Mouse (Mus musculus) brain, embryonic 18.5 days (tissue): ENCODE measurements around the gene Myof.
A peak's percentile ranks its signal among the peaks of the same experiment; 100 is the strongest.

ENCODE experiments used
- DNase-seq: peaks from one replicate; pipeline ENCODE4 v3.0.0-alpha.2; 2012; ENCODE audit warnings: low read depth, low spot score

Myof gene

GRCm38 (mm10) chr19:38003671-38004521 is 39.5 kb downstream of the Myof start:
- DNase-seq, result no peak

- no peak for DNase-seq
Measured at GRCm38 (mm10) chr19:38002816-38003215, 40.6 kb downstream of the Myof start.

- DNase-seq, result no peak
Measured at GRCm38 (mm10) chr19:38000990-38001389, 42.4 kb downstream of the Myof start.

- DNase-seq, result no peak
Measured at GRCm38 (mm10) chr19:37999941-38000340, 43.4 kb downstream of the Myof start.

- no peak for DNase-seq
Measured at GRCm38 (mm10) chr19:37994301-37994700, 49.1 kb downstream of the Myof start.

- no peak for DNase-seq
Measured at GRCm38 (mm10) chr19:37992184-37992554, 51.2 kb downstream of the Myof start.

- peak; percentile 91 for DNase-seq
Measured at GRCm38 (mm10) chr19:37991399-37992183, 51.8 kb downstream of the Myof start.

- DNase-seq, result no peak
Measured at GRCm38 (mm10) chr19:37989971-37990370, 53.4 kb downstream of the Myof start.

GRCm38 (mm10) chr19:37988156-37988555 is 55.2 kb downstream of the Myof start:
- DNase-seq, result no peak

GRCm38 (mm10) chr19:37985730-37986129 is 57.6 kb downstream of the Myof start:
- DNase-seq, result no peak

GRCm38 (mm10) chr19:37975951-37976350 is 67.4 kb downstream of the Myof start:
- no peak for DNase-seq

GRCm38 (mm10) chr19:37970571-37970970 is 72.8 kb downstream of the Myof start:
- DNase-seq, result no peak

GRCm38 (mm10) chr19:37970004-37970403 is 73.4 kb downstream of the Myof start:
- DNase-seq, result no peak

- no peak for DNase-seq
Measured at GRCm38 (mm10) chr19:37965828-37966227, 77.5 kb downstream of the Myof start.

GRCm38 (mm10) chr19:37963421-37963820 is 80.0 kb downstream of the Myof start:
- no peak for DNase-seq

GRCm38 (mm10) chr19:37960791-37961190 is 82.6 kb downstream of the Myof start:
- no peak for DNase-seq

GRCm38 (mm10) chr19:37959543-37960215 is 83.7 kb downstream of the Myof start:
- no peak for DNase-seq

GRCm38 (mm10) chr19:37959076-37959475 is 84.3 kb downstream of the Myof start:
- no peak for DNase-seq

GRCm38 (mm10) chr19:37957256-37957655 is 86.1 kb downstream of the Myof start:
- no peak for DNase-seq

GRCm38 (mm10) chr19:37956006-37956405 is 87.4 kb downstream of the Myof start:
- no peak for DNase-seq

GRCm38 (mm10) chr19:37955425-37956001 is 87.9 kb downstream of the Myof start:
- DNase-seq, result peak; percentile 47

GRCm38 (mm10) chr19:37954772-37955171 is 88.6 kb downstream of the Myof start:
- DNase-seq, result no peak
